Mouse (Mus musculus) megakaryocyte, embryonic 14.5 days (primary cell): ENCODE data around the gene Upk1a. TPM values are rescaled to one million over a fixed set of nuclear protein-coding genes. Genes with fewer than 3 reads are reported as not detected.

Source experiments
- H3K27me3 ChIP-seq: replicated peaks from 2 replicates; pipeline ENCODE3; 2012; ENCODE audit warnings: inconsistent platforms
- H3K36me3 ChIP-seq: replicated peaks from 2 replicates; pipeline ENCODE3; 2012; ENCODE audit warnings: low read length, inconsistent platforms, mixed read lengths
- H3K4me1 ChIP-seq: 2 replicates; pipeline ENCODE4 v1.6.1; 2012; ENCODE audit warnings: inconsistent platforms
- H3K4me3 ChIP-seq: replicated peaks from 2 replicates; pipeline ENCODE3; 2012; ENCODE audit warnings: moderate library complexity, mild to moderate bottlenecking, inconsistent platforms
- H3K9me3 ChIP-seq: 2 replicates; pipeline ENCODE4 v1.6.1; 2012; ENCODE audit warnings: inconsistent platforms
- FLI1 ChIP-seq: IDR thresholded peaks from 2 replicates; pipeline ENCODE4 v1.6.1; 2012; ENCODE audit warnings: low read length, inconsistent platforms, mixed read lengths
- GATA1 ChIP-seq: IDR thresholded peaks from 3 replicates; pipeline ENCODE4 v1.6.1; 2012; ENCODE audit warnings: mixed read lengths, low read length, inconsistent platforms, borderline replicate concordance
- polyA plus RNA-seq: library from polyadenylated mRNA; stranded (reverse); fragments of >175 nt; gene quantifications from 2 replicates; pipeline ENCODE4 v1.2.3, GENCODE M21; 2012; ENCODE audit warnings: low replicate concordance; ENCODE audit not compliant: insufficient read depth

The Upk1a gene
- polyA plus RNA-seq = 1.2 TPM in 1 of 2 replicates, not detected in the other

DNA sequence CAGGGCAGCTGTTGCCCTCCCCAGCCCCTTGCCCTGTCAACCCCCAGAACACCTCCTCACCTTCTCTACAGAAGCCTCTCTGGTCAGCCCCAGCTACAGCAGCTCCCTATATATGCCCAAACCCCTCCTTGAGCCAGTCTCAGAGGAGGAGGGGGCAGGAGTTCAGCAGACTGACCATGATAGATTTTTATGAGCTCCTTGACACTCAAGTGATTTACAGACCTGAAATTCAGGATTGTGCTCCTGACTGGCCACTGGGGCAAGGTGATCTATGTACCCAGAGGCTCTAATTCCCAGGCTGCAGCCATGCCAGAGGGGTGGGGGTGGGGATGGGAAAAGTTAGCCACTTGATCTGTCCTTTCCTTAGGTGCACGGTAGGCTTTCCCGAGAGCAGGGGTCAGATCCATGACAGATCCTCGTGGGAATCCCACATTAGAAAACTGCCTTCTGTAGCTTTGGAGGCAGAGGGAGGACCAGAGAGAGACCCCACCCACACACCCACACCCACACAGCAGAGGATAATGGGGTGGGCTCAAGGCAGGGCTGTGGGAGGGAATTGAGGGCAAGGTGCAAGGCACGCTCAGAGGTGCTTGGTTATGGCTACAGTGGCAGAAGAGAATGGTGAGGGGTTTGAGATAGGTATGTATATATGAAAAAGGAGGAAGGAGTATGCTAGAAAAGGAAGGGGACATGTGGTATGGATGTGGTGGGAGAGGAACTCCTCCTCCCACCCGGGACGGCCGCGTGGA lies at the start of gene Upk1a:
Gene Upk1a (minus strand): TSS at position 194 of the 749 bp plus-strand sequence.
- H3K27me3 ChIP-seq = peaks cover 3% of the 10 kb centered on the region

GRCm38 (mm10) chr7:30649591-30650540 lies 37.2 kb upstream of the Upk1a start, which contains the start of gene Rbm42:
Rbm42 (minus strand) TSS chr7:30650317.
- no peak for TF ChIP-seq GATA1
- TF ChIP-seq FLI1 = no peak
- H3K27me3 ChIP-seq = no peaks in the 10 kb centered on the region
- H3K9me3 ChIP-seq = no peaks in the 10 kb centered on the region
- H3K36me3 ChIP-seq = peaks cover 72% of the 10 kb centered on the region
- peaks cover 22% of the 10 kb centered on the region for H3K4me1 ChIP-seq
- H3K4me3 ChIP-seq = peak within 1 kb of the TSS; percentile 98

More for the DNA sequence above, at the start of gene Upk1a:
- TF ChIP-seq FLI1 = no peak
- TF ChIP-seq GATA1 = no peak
- Histone ChIP-seq H3K9me3 (no peaks in the 10 kb centered on the region), H3K4me1 (peaks cover 22% of the 10 kb centered on the region), H3K4me3 (peak within 1 kb of the TSS; percentile 42), H3K36me3 (peaks cover 28% of the 10 kb centered on the region)

DNA sequence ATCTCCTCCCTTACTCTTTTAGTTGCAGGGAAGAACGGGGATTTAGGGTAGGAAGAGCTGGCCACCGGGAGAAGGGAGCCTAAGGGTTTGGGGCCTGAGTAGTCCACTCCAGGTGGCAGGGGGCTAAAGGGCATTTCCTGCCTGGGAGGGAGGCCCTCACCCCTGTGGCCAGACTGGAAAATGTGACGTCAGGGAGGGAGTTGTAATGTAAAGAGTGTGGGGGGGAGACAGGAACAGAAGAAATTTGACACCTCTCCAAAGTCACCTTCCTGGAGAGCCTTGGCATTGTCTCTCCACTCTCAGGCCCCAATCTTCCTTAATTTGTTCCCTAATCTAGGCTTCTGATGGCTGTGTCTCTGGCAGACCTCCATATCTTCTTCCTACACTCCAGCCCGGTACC lies 26.4 kb upstream of the Upk1a start:
- peaks cover 43% of the 10 kb centered on the region for H3K4me1 ChIP-seq
- H3K36me3 ChIP-seq = peaks cover 46% of the 10 kb centered on the region
- TF ChIP-seq GATA1 = no peak
- no peak for TF ChIP-seq FLI1
- peaks cover 29% of the 10 kb centered on the region for H3K27me3 ChIP-seq
- no peaks in the 10 kb centered on the region for H3K9me3 ChIP-seq
- no peak overlapping the region for H3K4me3 ChIP-seq

- Histone ChIP-seq H3K36me3 (peaks cover 19% of the 10 kb centered on the region), H3K4me1 (peaks cover 55% of the 10 kb centered on the region), H3K9me3 (no peaks in the 10 kb centered on the region), H3K4me3 (peak overlapping the region; percentile 89), H3K27me3 (peaks cover 51% of the 10 kb centered on the region)
- TF ChIP-seq GATA1 = no peak
- TF ChIP-seq FLI1 = no peak
These were observed 23.7 kb upstream of the Upk1a start for GRCm38 (mm10) chr7:30636395-30636794.

- Histone ChIP-seq H3K36me3 (peaks cover 13% of the 10 kb centered on the region), H3K4me1 (peaks cover 56% of the 10 kb centered on the region), H3K4me3 (peak within 1 kb of the TSS; percentile 89), H3K9me3 (no peaks in the 10 kb centered on the region), H3K27me3 (peaks cover 54% of the 10 kb centered on the region)
- TF ChIP-seq FLI1 = no peak
- no peak for TF ChIP-seq GATA1
These were observed 23.1 kb upstream of the Upk1a start, which contains the start of gene Etv2 for GRCm38 (mm10) chr7:30635752-30636151. Etv2 (minus strand) TSS chr7:30635852.

GRCm38 (mm10) chr7:30634621-30635020 lies 22.0 kb upstream of the Upk1a start:
- Histone ChIP-seq H3K4me1 (peaks cover 52% of the 10 kb centered on the region), H3K4me3 (peak overlapping the region; percentile 89), H3K36me3 (peaks cover 3% of the 10 kb centered on the region), H3K9me3 (no peaks in the 10 kb centered on the region), H3K27me3 (peaks cover 54% of the 10 kb centered on the region)
- no peak for TF ChIP-seq GATA1
- no peak for TF ChIP-seq FLI1

DNA sequence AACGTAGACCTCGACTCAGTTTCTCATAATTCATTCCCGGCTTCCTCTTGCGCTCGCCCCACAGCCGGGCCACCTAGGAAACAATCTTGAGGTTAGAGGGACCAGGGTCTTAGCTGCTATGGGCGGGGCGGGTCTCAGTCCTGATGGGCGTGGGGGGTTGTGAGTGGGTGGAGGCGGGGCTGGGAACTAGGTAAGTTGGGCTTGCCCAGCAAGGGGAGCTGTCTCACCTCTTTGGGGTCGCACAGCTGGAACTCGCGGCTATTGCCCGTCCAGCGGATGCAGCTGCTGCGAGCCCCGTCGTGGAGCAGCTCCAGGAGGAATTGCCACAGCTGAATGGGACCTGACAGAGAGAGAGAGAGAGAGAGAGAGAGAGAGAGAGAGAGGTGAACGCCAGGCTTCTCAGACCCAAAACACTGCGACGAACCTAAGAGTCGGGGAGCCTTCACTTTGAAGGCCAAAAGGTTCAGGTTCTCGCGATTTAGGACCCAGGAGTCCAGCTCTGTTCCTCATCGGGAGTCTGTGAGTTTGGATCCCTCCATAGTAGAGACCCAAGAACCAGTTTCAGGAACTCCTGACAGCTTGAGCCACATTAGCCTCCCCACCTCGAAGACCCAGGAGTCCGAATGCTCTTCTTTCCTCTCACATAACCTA lies 21.2 kb upstream of the Upk1a start:
- Histone ChIP-seq H3K4me1 (peaks cover 51% of the 10 kb centered on the region), H3K27me3 (peaks cover 57% of the 10 kb centered on the region), H3K36me3 (peaks cover under 1% of the 10 kb centered on the region), H3K4me3 (peak overlapping the region; percentile 89), H3K9me3 (no peaks in the 10 kb centered on the region)
- TF ChIP-seq GATA1 (no peak), FLI1 (no peak)

GRCm38 (mm10) chr7:30629013-30629412 lies 16.4 kb upstream of the Upk1a start:
- no peak overlapping the region for H3K4me3 ChIP-seq
- no peaks in the 10 kb centered on the region for H3K9me3 ChIP-seq
- TF ChIP-seq GATA1 (no peak), FLI1 (no peak)
- peaks cover 27% of the 10 kb centered on the region for H3K27me3 ChIP-seq
- H3K4me1 ChIP-seq = peaks cover 39% of the 10 kb centered on the region
- peaks cover 9% of the 10 kb centered on the region for H3K36me3 ChIP-seq

GRCm38 (mm10) chr7:30626647-30627046 lies 14.0 kb upstream of the Upk1a start:
- peaks cover 30% of the 10 kb centered on the region for H3K36me3 ChIP-seq

More at GRCm38 (mm10) chr7:30626647-30627046, 14.0 kb upstream of the Upk1a start:
- no peaks in the 10 kb centered on the region for H3K9me3 ChIP-seq
- peaks cover 8% of the 10 kb centered on the region for H3K27me3 ChIP-seq
- no peak for TF ChIP-seq GATA1
- no peak for TF ChIP-seq FLI1
- H3K4me3 ChIP-seq = no peak overlapping the region
- peaks cover 40% of the 10 kb centered on the region for H3K4me1 ChIP-seq
